Mouse (Mus musculus) lung, embryonic 15.5 days (tissue): ENCODE data around the gene Abca14. TPM values are rescaled to one million over a fixed set of nuclear protein-coding genes. Genes with fewer than 3 reads are reported as not detected.

Experiments
- polyA plus RNA-seq: library from polyadenylated mRNA; unstranded; fragments of >200 nt; fragmentation: Nextera tagmentation; extraction: Ambion mirVana; gene quantifications from 2 replicates; pipeline ENCODE4 v1.2.1, GENCODE M21; 2015

Gene Abca14
- polyA plus RNA-seq, 1 experiment from 2014 or later, result not detected

Other genes with a start within 250 kb of the Abca14 start
- 0.40 and 0.60 TPM in 2 replicates for gene Dnah3, start 108.7 kb upstream of the Abca14 start, polyA plus RNA-seq
- gene Tmem159, start 101.6 kb upstream of the Abca14 start, polyA plus RNA-seq, result 42.5 and 43.7 TPM in 2 replicates
- not detected in 2 replicates for gene Zp2, start 58.7 kb upstream of the Abca14 start, polyA plus RNA-seq
- gene Anks4b, start 30.1 kb upstream of the Abca14 start, polyA plus RNA-seq, result not detected in 2 replicates
- gene Crym, start 1.9 kb upstream of the Abca14 start, polyA plus RNA-seq, result 4.3 and 4.4 TPM in 2 replicates
- gene Abca15, start 124.7 kb downstream of the Abca14 start, polyA plus RNA-seq, result not detected in 2 replicates
- not detected in 2 replicates for gene Abca16, start 205.7 kb downstream of the Abca14 start, polyA plus RNA-seq